Mouse (Mus musculus) neutrophil, adult 5-6 weeks (primary cell): ENCODE measurements around the gene Dnase1l1. TPM values are rescaled to one million over a fixed set of nuclear protein-coding genes. Genes with fewer than 3 reads are reported as not detected.

ENCODE experiments used
- total RNA-seq: library from RNA; stranded (forward); fragments of 200-1000 nt; gene quantifications from 2 replicates; pipeline ENCODE4 v1.2.3, GENCODE M21; 2017

The Dnase1l1 gene
- total RNA-seq, 1 experiment from 2014 or later: 32.5 TPM

Other genes with a start within 250 kb of the Dnase1l1 start
- gene Opn1mw, start 154.9 kb downstream of the Dnase1l1 start, total RNA-seq: not detected in 2 replicates
- 27.6 and 28.6 TPM in 2 replicates for gene Mecp2, start 147.0 kb downstream of the Dnase1l1 start, total RNA-seq
- not detected in 2 replicates for gene Tex28, start 114.5 kb downstream of the Dnase1l1 start, total RNA-seq
- gene Tktl1, start 105.1 kb downstream of the Dnase1l1 start, total RNA-seq: 0.35 and 0.49 TPM in 2 replicates
- gene Flna, start 32.5 kb downstream of the Dnase1l1 start, total RNA-seq: 1,056 and 1,114 TPM in 2 replicates
- gene Emd, start 27.6 kb downstream of the Dnase1l1 start, total RNA-seq: 61.5 and 63.0 TPM in 2 replicates
- gene Rpl10, start 11.5 kb downstream of the Dnase1l1 start, total RNA-seq: 816 and 927 TPM in 2 replicates
- 124 and 125 TPM in 2 replicates for gene Taz, start 425 bp downstream of the Dnase1l1 start, total RNA-seq
- 400 and 416 TPM in 2 replicates for gene Atp6ap1, start 14.8 kb upstream of the Dnase1l1 start, total RNA-seq
- 256 and 284 TPM in 2 replicates for gene Gdi1, start 22.7 kb upstream of the Dnase1l1 start, total RNA-seq
- gene Fam50a, start 30.7 kb upstream of the Dnase1l1 start, total RNA-seq: 85.7 and 97.0 TPM in 2 replicates
- 2.9 and 3.4 TPM in 2 replicates for gene Plxna3, start 46.7 kb upstream of the Dnase1l1 start, total RNA-seq
- gene Lage3, start 71.3 kb upstream of the Dnase1l1 start, total RNA-seq: 3.6 and 4.5 TPM in 2 replicates
- gene Ubl4a, start 90.9 kb upstream of the Dnase1l1 start, total RNA-seq: 7.8 and 7.9 TPM in 2 replicates
- gene Slc10a3, start 91.0 kb upstream of the Dnase1l1 start, total RNA-seq: 12.9 and 14.2 TPM in 2 replicates
- gene Fam3a, start 110.9 kb upstream of the Dnase1l1 start, total RNA-seq: 22.6 and 27.9 TPM in 2 replicates
- 48.4 and 59.4 TPM in 2 replicates for gene Ikbkg, start 111.0 kb upstream of the Dnase1l1 start, total RNA-seq
- gene G6pdx, start 146.9 kb upstream of the Dnase1l1 start, total RNA-seq: 95.0 and 103 TPM in 2 replicates
- not detected in 2 replicates for gene Gm6880, start 199.1 kb upstream of the Dnase1l1 start, total RNA-seq